Mouse (Mus musculus) liver, adult 2 months (tissue): ENCODE results near the gene Gm20388.

Source experiments
- CTCF ChIP-seq: fragments of 200-500 bp; IDR thresholded peaks from 2 replicates; pipeline ENCODE4 v1.5.1; 2011; ENCODE audit warnings: low read depth, low read length, control low read depth
- POLR2A ChIP-seq: fragments of 200-500 bp; IDR thresholded peaks from 2 replicates; pipeline ENCODE4 v1.6.1; 2011; ENCODE audit warnings: low read length, control low read depth; ENCODE audit not compliant: insufficient read depth; ENCODE audit errors: extremely low read depth

DNA sequence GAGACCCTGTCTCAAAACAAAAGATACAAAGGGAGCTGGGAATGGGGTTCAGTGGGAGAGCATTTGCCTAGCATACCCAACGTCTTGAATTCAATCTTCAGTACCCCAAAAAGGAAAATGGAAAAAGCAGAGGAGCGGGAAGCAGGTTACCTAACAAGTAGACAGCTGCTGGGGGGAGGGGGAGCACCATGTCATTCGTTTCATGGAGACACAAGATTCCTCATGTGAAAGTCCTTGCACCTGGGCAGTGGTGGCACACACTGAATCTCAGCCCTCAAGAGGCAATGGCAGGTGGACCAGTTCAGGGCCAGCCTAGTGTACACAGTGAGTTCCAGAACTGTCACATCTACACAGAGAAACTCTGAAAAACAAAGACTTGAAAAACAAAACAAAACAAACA, 3946.7 kb downstream of the Gm20388 start:
- TF ChIP-seq CTCF (no peak), POLR2A (no peak)
